Mouse (Mus musculus) embryonic facial prominence, embryonic 15.5 days (tissue): ENCODE measurements around the gene Ahnak2. TPM values are rescaled to one million over a fixed set of nuclear protein-coding genes. Genes with fewer than 3 reads are reported as not detected.
A peak's percentile ranks its signal among the peaks of the same experiment; 100 is the strongest.

Experiments used
- ATAC-seq: fragments of 200-750 bp; cut with Nextera tagmentation; 2 replicates; pipeline ENCODE4 v1.8.0; 2017; ENCODE audit warnings: low read depth, moderate TSS enrichment; ENCODE audit not compliant: insufficient number of reproducible peaks, low FRiP score, low TSS enrichment
- H3K27ac ChIP-seq: fragments of 300-500 bp; sonication (generic); replicated peaks from 2 replicates; pipeline ENCODE4 v1.5.1; 2015; ENCODE audit warnings: mild to moderate bottlenecking, inconsistent platforms
- H3K27me3 ChIP-seq: fragments of 300-500 bp; sonication (generic); 2 replicates; pipeline ENCODE4 v1.6.1; 2015; ENCODE audit warnings: inconsistent platforms
- H3K36me3 ChIP-seq: fragments of 300-500 bp; sonication (generic); 2 replicates; pipeline ENCODE4 v1.6.1; 2015; ENCODE audit warnings: mild to moderate bottlenecking, inconsistent platforms
- H3K4me1 ChIP-seq: fragments of 300-500 bp; sonication (generic); 2 replicates; pipeline ENCODE4 v1.6.1; 2015; ENCODE audit warnings: inconsistent platforms
- H3K4me2 ChIP-seq: fragments of 300-500 bp; sonication (generic); replicated peaks from 2 replicates; pipeline ENCODE4 v1.6.1; 2015; ENCODE audit warnings: mild to moderate bottlenecking, inconsistent platforms
- H3K4me3 ChIP-seq: fragments of 300-500 bp; sonication (generic); replicated peaks from 2 replicates; pipeline ENCODE4 v1.5.1; 2015; ENCODE audit warnings: mild to moderate bottlenecking, inconsistent platforms
- H3K9ac ChIP-seq: fragments of 300-500 bp; sonication (generic); 2 replicates; pipeline ENCODE4 v1.6.1; 2015; ENCODE audit warnings: inconsistent platforms
- H3K9me3 ChIP-seq: fragments of 300-500 bp; sonication (generic); replicated peaks from 2 replicates; pipeline ENCODE4 v1.6.1; 2016; ENCODE audit warnings: inconsistent platforms
- WGBS: fragments of 180-500 bp; shearing (Covaris S2); methylation state at CpG from one replicate; pipeline ENCODE4 v1.1.7; 2015; 5-methylcytosine and 5-hydroxymethylcytosine counted together
- polyA plus RNA-seq: library from polyadenylated mRNA; unstranded; fragments of >200 nt; fragmentation: Nextera tagmentation; extraction: Ambion mirVana; gene quantifications from 2 replicates; pipeline ENCODE4 v1.2.1, GENCODE M21; 2015

The Ahnak2 gene
- polyA plus RNA-seq, 1 experiment from 2014 or later = 8.5 TPM

GRCm38 (mm10) chr12:112757896-112758295 is 44.6 kb downstream of the Ahnak2 start:
- 88% methylated on average over 5 of the region's 5 CpGs for WGBS
- ATAC-seq = no peak
- Histone ChIP-seq H3K4me2 (no peak overlapping the region), H3K27ac (no peak overlapping the region), H3K4me1 (no peaks in the 10 kb centered on the region), H3K9me3 (no peaks in the 10 kb centered on the region), H3K36me3 (no peaks in the 10 kb centered on the region), H3K9ac (no peak overlapping the region), H3K27me3 (no peaks in the 10 kb centered on the region), H3K4me3 (no peak overlapping the region)

GRCm38 (mm10) chr12:112755900-112756299 is 46.6 kb downstream of the Ahnak2 start:
- no peak overlapping the region for H3K4me3 ChIP-seq
- no peaks in the 10 kb centered on the region for H3K4me1 ChIP-seq
- H3K9me3 ChIP-seq = no peaks in the 10 kb centered on the region
- no peaks in the 10 kb centered on the region for H3K27me3 ChIP-seq
- 62% methylated on average over 4 of the region's 4 CpGs for WGBS
- H3K9ac ChIP-seq = no peak overlapping the region
- no peak for ATAC-seq
- H3K36me3 ChIP-seq = no peaks in the 10 kb centered on the region
- no peak overlapping the region for H3K27ac ChIP-seq
- H3K4me2 ChIP-seq = no peak overlapping the region

GRCm38 (mm10) chr12:112752399-112752798 is 50.1 kb downstream of the Ahnak2 start:
- no peak for ATAC-seq
- 35% methylated on average over 2 of the region's 2 CpGs for WGBS
- H3K27ac ChIP-seq = no peak overlapping the region

GRCm38 (mm10) chr12:112750976-112751375 is 51.5 kb downstream of the Ahnak2 start:
- no peak for ATAC-seq
- H3K4me3 ChIP-seq = no peak overlapping the region
- H3K4me2 ChIP-seq = no peak overlapping the region
- H3K27me3 ChIP-seq = no peaks in the 10 kb centered on the region
- no peak overlapping the region for H3K9ac ChIP-seq
- H3K4me1 ChIP-seq = peaks cover 13% of the 10 kb centered on the region
- H3K9me3 ChIP-seq = no peaks in the 10 kb centered on the region
- H3K36me3 ChIP-seq = no peaks in the 10 kb centered on the region; the same call in 1 of the 2 replicates
- no peak overlapping the region for H3K27ac ChIP-seq
- WGBS = 87% methylated on average over 12 of the region's 12 CpGs

More at GRCm38 (mm10) chr12:112752399-112752798, 50.1 kb downstream of the Ahnak2 start:
- Histone ChIP-seq H3K36me3 (no peaks in the 10 kb centered on the region), H3K4me3 (no peak overlapping the region), H3K4me1 (peaks cover 2% of the 10 kb centered on the region), H3K4me2 (no peak overlapping the region), H3K9me3 (no peaks in the 10 kb centered on the region), H3K27me3 (no peaks in the 10 kb centered on the region), H3K9ac (no peak overlapping the region)

GRCm38 (mm10) chr12:112747606-112747970 is 54.9 kb downstream of the Ahnak2 start:
- Histone ChIP-seq H3K9me3 (no peaks in the 10 kb centered on the region), H3K4me2 (no peak overlapping the region), H3K9ac (no peak overlapping the region), H3K4me3 (no peak overlapping the region), H3K27ac (no peak overlapping the region), H3K4me1 (peaks cover 31% of the 10 kb centered on the region), H3K36me3 (peaks cover 23% of the 10 kb centered on the region), H3K27me3 (no peaks in the 10 kb centered on the region)
- 58% methylated on average over 8 of the region's 8 CpGs for WGBS
- no peak for ATAC-seq

- H3K9ac ChIP-seq = no peak overlapping the region
- ATAC-seq = peak; percentile 58
- peak overlapping the region; percentile 85 for H3K27ac ChIP-seq
- H3K36me3 ChIP-seq = peaks cover 23% of the 10 kb centered on the region
- 8% methylated on average over 10 of the region's 10 CpGs for WGBS
- H3K4me3 ChIP-seq = no peak overlapping the region
- no peaks in the 10 kb centered on the region for H3K27me3 ChIP-seq
- H3K9me3 ChIP-seq = no peaks in the 10 kb centered on the region
- peaks cover 35% of the 10 kb centered on the region for H3K4me1 ChIP-seq
- H3K4me2 ChIP-seq = peak overlapping the region; percentile 28; the same call in 1 of the 2 replicates
These were observed 55.5 kb downstream of the Ahnak2 start for GRCm38 (mm10) chr12:112746808-112747605.

- Histone ChIP-seq H3K27me3 (no peaks in the 10 kb centered on the region), H3K4me2 (no peak overlapping the region), H3K4me1 (peaks cover 35% of the 10 kb centered on the region), H3K4me3 (no peak overlapping the region), H3K27ac (no peak overlapping the region), H3K36me3 (peaks cover 24% of the 10 kb centered on the region), H3K9me3 (no peaks in the 10 kb centered on the region), H3K9ac (no peak overlapping the region)
- 76% methylated on average over 4 of the region's 4 CpGs for WGBS
- ATAC-seq = no peak
These were observed 56.0 kb downstream of the Ahnak2 start for GRCm38 (mm10) chr12:112746461-112746807.

- peaks cover 32% of the 10 kb centered on the region for H3K36me3 ChIP-seq
- H3K4me3 ChIP-seq = no peak overlapping the region
- no peak overlapping the region for H3K9ac ChIP-seq
- peaks cover 35% of the 10 kb centered on the region for H3K4me1 ChIP-seq
- ATAC-seq = no peak
- 84% methylated on average over 10 of the region's 10 CpGs for WGBS
- no peak overlapping the region for H3K4me2 ChIP-seq
- no peaks in the 10 kb centered on the region for H3K9me3 ChIP-seq
- no peaks in the 10 kb centered on the region for H3K27me3 ChIP-seq
- H3K27ac ChIP-seq = no peak overlapping the region
These were observed 56.7 kb downstream of the Ahnak2 start for GRCm38 (mm10) chr12:112745716-112746115.

- no peaks in the 10 kb centered on the region for H3K9me3 ChIP-seq
- no peak for ATAC-seq
- peaks cover 35% of the 10 kb centered on the region for H3K4me1 ChIP-seq
- no peak overlapping the region for H3K9ac ChIP-seq
- H3K27me3 ChIP-seq = no peaks in the 10 kb centered on the region
- H3K27ac ChIP-seq = no peak overlapping the region
- WGBS = 87% methylated on average over 10 of the region's 10 CpGs
- peaks cover 38% of the 10 kb centered on the region for H3K36me3 ChIP-seq
- H3K4me2 ChIP-seq = no peak overlapping the region
- H3K4me3 ChIP-seq = no peak overlapping the region
These were observed 57.4 kb downstream of the Ahnak2 start for GRCm38 (mm10) chr12:112744891-112745580.

- H3K36me3 ChIP-seq = peaks cover 47% of the 10 kb centered on the region
- 81% methylated on average over 6 of the region's 11 CpGs for WGBS
- no peak for ATAC-seq
These were observed 58.2 kb downstream of the Ahnak2 start for GRCm38 (mm10) chr12:112744211-112744610.

GRCm38 (mm10) chr12:112743168-112743975 is 59.1 kb downstream of the Ahnak2 start:
- WGBS = 39% methylated on average over 25 of the region's 25 CpGs

More at GRCm38 (mm10) chr12:112744211-112744610, 58.2 kb downstream of the Ahnak2 start:
- Histone ChIP-seq H3K9ac (peak overlapping the region; percentile 2; the same call in 1 of the 2 replicates), H3K27me3 (no peaks in the 10 kb centered on the region), H3K4me3 (no peak overlapping the region), H3K4me1 (peaks cover 35% of the 10 kb centered on the region), H3K4me2 (no peak overlapping the region), H3K27ac (no peak overlapping the region), H3K9me3 (no peaks in the 10 kb centered on the region)

More at GRCm38 (mm10) chr12:112743168-112743975, 59.1 kb downstream of the Ahnak2 start:
- H3K9me3 ChIP-seq = no peaks in the 10 kb centered on the region
- 0 out of 2 replicates have a peak overlapping the region, but pooled peaks have one; percentile 10 for H3K4me2 ChIP-seq
- H3K4me1 ChIP-seq = peaks cover 35% of the 10 kb centered on the region
- no peak overlapping the region for H3K4me3 ChIP-seq
- ATAC-seq = peak; percentile 56; the same call in 1 of the 2 replicates
- H3K36me3 ChIP-seq = peaks cover 55% of the 10 kb centered on the region
- peak overlapping the region; percentile 84 for H3K27ac ChIP-seq
- peak overlapping the region; percentile 15 for H3K9ac ChIP-seq
- no peaks in the 10 kb centered on the region for H3K27me3 ChIP-seq
